Mouse (Mus musculus): Measurements from ENCODE around the gene Atf6b.

DNA sequence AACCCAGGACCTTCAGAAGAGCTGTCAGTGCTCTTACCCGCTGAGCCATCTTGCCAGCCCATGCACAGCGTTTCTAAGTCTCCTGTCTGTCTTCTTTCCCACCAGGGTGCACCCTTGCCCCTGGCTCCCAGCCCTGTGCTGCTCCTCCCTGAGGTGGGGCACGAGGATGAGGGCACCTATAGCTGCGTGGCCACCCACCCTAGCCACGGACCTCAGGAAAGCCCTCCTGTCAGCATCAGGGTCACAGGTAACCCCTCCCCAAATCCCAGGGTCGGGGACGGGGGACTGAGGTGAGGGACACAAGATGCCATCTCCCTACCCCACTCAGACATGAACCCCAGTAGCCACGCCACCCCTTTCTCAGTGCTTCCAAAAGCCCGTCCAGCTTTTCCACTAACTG, 47.1 kb upstream of the Atf6b start:
- TF ChIP-seq CTCF (IDR thresholded peaks at IDR 0.05; ENCODE audit: insufficient read depth, low read depth, low read length) (no peak), POLR2A (IDR thresholded peaks at IDR 0.05; ENCODE audit: insufficient read depth, low read depth, low read length) (no peak)

Data from olfactory bulb, adult 2 months (tissue).